Mouse (Mus musculus) kidney, postnatal 14 days (tissue): ENCODE measurements around the gene St6galnac4.

Experiments
- DNase-seq: peaks from one replicate; pipeline ENCODE4 v3.0.0; 2022; ENCODE audit warnings: mixed read lengths

The St6galnac4 gene

DNA sequence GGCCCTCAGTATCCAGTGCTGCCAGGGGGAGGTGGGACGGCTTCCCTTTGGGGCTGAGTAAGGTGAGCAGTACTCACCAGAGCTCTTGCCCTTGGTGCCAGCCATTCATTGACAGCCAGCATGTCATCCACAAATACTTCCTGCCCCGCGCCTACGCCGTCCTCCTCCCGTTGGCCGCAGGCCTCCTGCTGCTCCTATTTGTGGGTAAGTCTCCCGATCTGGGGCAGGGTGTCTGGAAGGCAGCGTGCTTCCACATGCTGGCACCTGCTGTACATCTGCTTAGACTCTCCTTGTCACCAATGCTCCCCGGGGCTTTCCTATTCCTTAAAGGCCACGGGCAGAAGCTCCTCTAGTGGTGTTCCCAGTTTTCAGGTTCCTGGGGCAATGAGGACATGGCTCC, 14.7 kb upstream of the St6galnac4 start:
- no peak for DNase-seq

DNA sequence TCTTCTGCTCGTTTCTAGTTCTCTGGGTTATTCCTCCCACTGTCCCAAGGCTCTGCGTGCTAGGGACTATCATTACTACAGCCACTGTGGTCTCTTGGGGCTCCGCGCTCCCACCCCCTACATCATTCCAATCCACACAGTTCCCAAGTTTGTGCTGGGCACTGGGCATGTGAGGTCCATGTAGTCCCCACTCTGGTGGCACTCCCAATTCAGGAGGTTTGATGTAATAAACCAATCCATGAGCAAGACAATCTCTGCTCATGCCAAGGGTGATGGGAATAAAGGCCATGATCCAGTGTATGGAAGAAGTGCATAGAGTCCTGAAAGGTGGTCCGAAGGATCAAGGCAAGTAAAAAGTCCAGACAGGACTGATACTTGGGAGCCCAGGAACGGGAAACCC, 12.4 kb upstream of the St6galnac4 start, which contains the start of gene Pip5kl1:
Gene Pip5kl1 (plus strand): TSS at position 301 of the 400 bp plus-strand sequence.
- no peak for DNase-seq

DNA sequence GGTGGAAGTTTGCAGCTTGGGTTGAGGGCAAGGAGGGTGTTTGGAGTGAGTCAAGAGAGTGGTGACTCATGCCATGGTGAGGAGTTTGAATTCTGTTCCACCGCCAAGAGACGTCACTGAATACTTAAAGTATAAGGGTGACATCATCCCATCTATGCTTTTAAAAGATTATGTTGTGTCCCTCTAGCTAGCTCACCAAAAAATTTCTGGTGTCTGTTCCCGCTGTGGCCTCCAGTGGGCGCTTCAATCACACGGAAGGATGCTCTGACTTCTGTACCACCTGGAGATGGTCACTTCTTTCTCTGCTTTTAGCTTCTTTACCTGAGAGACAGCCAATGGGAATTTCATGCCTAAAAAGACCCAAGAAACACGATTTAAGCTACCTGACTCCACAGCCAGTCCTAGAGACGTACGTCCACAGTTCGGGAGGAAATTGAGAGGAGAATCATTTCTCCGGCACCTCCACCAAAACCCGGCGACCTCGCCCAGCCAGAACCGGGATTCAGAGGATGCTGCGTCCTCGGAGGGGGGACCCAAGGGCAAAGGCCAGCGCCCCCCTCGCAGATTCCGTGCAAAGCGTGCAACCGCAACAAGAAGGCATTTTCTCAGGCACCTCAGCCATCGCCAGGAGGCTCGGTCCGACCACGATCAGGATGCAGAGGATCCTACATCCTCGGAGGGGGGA, 11.9 kb upstream of the St6galnac4 start:
- DNase-seq = peak; percentile 53

DNA sequence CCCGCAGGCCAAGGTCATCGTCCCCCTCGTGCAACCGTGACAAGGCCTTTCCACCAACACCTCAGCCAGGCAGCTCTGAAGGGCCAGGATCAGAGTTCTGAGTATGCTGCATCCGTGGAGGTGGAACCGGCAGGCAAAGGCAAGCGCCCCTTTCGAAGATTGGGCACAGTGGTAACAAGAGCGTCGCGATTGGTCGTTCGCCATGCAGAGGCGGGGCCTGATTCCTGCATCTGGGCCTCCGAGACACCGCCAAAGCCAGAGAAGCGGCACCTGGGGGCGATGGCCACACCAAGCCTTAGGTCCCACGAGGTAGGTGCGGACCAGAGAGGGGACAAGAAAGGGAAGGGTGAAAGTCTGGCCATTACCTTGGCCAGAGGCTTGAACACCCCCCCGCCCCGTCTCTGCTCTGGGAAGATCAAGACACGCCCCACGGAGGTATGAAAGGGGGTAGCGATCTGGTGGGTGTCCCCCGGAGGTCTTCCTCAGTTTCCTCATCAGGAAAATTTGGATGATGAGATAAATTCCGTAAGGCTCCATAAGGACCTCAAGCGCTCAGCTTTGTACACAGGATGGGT, 11.2 kb upstream of the St6galnac4 start, which contains the start of gene 9430097D07Rik:
Gene 9430097D07Rik (minus strand): TSS at position 99 of the 575 bp plus-strand sequence.
- DNase-seq = peak; percentile 26

DNA sequence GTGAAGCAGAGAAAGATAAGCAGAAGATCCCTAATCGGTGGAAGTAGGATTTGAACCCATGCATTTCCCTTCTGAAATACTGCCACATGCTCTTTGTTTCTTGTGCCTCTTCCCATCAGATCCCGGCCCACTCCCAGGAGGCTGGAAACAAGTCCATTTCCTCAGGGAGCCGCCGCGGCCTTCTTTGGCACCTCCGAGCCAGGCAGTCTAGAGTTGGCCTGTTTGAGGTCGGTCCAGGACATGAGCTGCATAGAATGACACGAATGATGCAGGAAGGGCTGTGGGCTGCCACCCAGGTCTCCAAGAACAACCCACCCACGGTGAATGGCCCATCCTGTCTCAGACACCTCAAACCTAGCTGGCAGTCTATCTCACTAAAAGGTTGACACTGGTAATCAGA, 10.4 kb upstream of the St6galnac4 start:
- DNase-seq = no peak

DNA sequence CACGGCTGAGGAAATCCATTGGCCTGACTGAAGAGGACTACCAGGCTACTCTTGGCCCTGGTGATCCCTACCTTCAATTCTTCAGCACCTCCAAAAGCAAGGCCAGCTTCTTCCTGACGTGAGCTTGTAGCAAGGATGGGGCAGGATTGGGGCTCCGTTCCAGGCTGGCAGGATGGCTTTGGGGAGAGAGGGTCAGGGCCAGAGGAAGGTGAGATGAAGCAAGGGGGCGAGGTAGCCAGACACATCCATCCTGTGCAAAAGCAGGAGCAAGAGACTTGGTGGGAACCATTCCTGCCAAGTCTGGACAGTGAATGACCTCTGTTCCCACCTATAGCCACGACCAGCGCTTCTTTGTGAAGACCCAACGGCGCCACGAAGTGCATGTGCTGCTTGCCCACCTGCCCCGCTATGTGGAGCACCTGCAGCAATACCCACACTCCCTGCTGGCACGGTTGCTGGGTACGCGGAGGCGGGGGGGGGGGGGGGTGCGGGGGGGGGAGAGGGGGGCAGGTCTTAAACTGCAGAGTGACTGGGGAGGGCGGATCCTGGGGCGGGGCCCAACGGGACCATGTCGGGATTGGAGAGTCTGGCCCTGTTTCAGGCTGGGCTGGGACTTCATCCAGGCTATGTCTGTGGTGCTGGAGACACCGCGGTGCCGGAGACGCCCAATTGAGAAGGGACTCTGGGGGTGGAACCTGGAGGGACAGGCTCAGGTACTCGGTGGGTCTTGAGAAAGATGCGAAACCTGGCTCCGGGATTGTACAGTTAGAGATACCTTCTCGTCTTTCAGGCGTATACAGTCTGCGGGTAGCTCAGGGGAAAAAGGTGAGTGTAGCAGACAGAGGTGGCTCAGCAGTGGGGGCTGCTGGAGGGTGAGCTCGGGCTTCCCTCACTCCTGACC, 8.5 kb upstream of the St6galnac4 start:
- peak; percentile 62 for DNase-seq

DNA sequence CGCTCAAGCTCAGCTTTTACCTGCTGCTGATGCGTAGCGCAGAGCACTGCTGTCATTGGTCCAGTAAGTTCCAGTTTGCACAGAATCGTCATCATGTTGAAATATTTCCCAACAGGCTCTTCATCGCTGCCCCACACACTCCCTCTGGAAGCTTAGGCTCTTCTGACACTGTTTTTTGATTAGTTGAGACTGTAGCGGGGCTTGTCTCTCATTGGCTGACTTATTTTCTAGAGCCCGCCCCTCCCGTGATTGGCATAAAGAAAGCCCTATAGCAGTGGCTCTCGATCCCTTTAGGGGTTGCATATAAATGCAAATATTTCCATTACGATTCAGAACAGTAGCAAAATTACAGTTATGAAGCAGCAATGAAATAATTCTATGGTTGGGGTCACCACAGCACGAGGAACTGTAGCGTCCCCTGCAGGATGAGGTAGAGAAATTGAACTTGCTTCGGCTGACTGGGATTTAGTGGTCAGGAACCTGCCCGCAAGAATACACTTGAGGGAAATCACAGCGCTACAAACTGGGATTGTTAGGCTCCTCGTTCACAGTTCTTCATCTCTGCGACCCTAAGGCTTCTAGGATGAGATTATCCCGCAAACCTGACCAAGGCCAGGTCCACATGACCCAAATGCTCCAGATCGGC, 5.3 kb upstream of the St6galnac4 start:
- peak; percentile 52 for DNase-seq

DNA sequence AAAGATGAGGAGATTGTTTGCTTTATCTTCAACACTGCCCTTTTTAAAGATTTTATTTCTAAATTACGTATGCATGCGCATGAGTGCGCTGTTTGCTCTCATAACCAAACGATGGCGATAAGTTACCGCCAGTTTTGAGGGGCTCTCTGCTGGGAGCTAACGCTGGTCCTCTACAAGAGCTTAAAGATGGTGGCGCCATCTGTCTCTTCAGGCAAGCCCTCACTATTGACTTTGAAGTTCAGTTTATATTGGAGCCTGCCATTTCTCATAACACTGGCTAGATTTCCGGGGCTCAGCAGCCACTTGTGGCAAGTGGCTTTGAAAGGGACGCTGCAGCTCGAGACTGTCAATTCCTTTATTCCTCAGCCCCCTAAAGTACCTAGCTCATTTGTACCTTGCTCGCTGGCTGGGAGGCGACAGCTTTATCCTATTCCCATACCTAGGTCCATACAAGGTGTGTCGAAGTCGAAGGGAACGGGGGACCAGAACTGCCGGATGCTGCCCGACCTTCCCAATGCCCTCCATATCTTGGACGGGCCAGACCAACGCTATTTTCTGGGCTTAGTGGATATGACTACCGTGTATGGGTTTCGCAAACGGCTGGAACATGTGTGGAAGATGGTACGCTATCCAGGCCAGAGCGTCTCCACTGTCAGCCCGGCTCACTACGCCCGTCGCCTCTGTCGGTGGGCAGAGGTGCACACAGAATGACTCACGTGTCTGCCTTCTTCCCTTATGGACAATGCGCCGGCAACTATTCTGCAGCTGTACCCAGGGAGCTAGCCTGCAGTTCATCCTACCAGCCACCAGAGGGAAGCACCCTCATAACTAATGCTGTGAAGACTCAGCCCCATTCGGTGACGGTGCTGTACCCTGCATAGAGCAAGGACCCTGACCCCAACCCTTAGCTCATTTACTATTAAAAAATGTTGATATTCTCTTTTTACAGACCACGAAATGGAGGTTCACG, 3.8 kb upstream of the St6galnac4 start:
- peak; percentile 88 for DNase-seq

DNA sequence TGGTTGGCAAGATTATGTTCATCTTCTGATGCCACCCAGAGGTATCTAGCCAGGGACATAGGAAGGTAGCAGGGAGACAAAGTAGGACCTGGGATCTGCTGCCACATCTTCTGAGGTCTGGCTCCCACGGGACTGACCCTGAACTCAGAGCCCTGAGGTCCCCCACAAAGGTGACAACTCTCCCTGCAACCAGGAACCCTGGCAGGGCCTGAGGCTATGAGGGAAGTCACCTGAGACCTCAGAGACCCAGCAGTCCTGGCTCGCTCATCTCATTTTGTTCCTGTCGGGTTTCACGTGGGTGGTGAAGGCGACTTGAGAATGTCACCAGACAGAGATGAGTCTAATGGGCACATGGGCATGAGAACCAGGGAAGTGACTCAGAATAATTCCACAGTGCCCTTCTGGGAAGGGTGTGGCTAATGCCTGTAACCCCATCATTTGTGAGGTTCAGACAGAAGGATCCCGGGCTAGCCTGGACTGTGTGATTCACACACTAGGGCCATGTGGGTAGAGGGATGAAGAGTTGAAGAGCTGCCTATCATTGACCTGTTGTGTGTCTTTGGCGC, 1.7 kb upstream of the St6galnac4 start:
- no peak for DNase-seq

DNA sequence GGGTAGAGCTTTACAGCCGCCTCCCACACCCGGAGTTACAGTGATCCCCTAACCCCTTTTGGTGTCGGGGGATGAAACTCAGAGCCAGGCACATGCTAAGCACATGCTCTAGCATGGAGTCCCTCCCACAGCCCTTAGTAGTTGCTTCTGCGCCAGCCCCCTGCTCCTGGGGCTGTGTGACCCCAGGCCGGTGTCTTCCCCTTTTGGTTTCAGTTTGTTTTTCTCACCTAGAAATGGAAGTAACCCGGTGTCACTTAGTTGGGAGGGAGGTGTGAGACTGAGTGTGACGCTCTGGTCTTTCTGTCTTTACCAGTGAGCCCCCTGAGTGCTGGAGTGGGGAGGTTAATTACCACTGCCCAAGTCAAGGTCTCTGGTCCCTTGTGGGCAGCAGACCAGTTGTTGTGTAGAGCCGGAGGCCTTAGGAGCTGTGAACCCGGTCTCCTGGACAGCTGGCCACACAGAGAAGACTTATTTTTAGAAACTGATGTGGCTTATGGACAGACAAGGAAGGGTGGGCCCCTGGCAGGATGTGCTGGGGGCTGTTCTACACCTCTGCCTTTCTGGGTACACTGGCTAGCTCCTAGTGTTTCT, 931 bp downstream of the St6galnac4 start:
- peak; percentile 41 for DNase-seq

DNA sequence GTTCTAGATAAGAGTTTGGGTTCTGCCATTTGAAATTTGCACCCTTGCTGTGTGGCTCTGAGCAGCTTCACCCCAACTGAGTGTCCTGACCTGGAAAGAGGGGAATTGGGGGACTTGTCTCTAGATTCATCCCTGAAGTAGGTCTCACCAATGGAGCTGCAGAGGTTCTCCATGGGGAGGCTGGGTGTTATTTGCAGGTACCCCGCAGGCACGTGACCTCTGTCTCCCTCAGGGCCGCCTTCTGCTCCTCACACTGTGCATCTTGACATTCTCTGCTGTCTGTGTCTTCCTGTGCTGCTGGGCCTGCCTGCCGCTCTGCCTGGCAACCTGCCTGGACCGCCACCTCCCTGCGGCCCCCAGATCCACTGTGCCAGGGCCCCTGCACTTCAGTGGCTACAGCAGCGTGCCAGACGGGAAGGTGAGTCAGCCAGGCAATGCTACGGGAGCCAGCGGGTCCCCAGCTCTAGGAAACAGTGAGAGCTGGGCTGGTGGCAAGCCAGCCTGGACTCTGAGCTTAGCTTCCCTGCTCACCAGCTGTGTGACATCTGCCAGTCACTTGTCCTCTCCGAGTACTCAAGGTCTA, 2.4 kb downstream of the St6galnac4 start:
- peak; percentile 76 for DNase-seq

DNA sequence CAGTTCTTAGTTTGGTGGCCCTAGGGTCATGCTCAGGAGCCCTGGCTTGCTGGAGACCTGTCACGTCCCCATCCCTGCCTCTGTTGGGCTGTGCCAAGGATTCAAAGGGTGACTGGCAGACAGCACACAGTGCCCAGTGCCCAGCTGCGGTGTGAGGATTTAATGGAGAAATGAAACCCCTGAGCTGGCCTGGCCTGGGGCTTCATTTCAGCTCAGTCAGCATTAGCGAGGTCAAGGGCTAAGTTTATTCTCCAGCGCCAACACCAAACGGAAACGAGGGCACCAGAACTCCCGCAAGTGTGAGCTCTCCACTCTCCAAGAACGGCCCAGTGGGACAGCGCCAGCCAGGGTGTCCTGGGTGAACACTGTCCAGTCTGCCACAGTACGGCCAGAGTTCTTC, 3.3 kb downstream of the St6galnac4 start:
- no peak for DNase-seq

DNA sequence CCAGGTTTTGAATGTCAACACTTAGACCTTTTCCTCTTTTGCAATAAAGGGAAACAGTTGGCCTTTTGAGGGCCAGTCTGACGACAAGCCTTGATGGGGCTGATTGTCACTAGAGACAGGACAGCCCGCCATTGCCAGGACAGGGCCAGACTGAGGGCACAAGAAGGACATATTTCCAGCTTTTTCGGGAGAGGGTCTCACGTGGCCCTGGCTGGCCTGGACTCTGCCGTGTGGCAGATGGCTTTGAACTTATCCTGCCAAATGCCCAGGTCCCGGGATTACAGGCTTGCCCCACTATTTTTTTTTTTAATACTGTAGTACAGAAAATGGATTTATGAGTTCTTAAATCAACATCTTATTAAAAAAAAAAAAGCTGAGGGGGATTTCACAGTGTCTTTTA, 4.4 kb downstream of the St6galnac4 start:
- DNase-seq = no peak

DNA sequence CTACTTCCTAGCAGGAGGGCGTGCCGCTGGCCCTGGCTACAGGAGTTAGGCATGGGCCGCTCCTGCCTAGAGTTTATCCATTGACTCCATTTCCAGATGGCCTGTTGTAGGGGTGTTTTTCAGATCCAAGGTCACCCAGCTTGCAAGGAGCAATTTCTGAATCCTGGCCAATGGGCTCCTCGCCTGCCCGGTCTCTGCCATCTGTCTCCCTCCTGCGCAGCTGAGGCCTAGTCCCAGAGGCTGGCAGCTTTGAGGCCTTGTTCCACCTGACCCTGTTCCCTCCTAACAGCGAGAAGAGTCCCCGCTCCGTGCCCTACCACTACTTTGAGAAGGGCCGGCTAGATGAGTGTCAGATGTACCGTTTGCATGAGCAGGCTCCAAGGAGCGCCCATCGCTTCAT, 9.8 kb downstream of the St6galnac4 start:
- DNase-seq = no peak

DNA sequence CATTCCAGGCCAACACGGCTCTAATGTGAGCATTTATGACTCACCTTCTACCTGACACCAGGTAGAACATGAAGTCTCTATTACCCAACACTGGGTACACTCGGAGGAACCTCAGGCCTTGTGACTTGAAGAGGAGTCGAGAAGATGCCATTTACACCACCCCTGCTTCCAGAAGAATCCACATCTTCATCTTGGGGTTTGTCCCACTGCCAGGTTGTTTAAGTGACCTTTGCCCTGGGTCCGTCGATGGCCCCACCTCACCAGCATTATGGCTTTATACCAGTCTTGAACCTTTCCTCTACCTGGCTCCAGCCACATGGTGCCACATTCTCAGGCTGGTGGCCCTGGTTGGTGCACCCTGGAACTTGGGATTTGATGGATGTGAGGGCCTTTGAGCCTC, 10.4 kb downstream of the St6galnac4 start:
- DNase-seq = no peak

DNA sequence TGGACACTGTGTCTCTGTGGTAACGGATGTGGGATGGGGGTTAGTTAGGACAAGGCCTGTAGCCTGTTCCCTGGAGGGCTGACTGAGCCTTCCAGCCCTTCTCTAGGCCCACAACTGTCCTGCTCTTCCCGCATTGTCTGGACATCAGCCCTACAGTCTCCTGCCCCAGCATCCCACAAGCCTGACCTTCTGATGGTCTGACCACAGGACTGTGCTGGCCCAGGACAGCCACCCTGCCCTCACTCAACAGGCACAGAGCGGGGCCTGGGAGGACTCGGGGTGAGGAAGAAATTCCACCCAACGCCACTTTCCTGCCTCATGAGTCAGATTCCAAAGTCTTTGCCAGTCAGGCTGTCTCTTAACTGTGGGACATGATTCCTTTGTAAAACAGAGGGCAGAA, 10.8 kb downstream of the St6galnac4 start:
- no peak for DNase-seq

DNA sequence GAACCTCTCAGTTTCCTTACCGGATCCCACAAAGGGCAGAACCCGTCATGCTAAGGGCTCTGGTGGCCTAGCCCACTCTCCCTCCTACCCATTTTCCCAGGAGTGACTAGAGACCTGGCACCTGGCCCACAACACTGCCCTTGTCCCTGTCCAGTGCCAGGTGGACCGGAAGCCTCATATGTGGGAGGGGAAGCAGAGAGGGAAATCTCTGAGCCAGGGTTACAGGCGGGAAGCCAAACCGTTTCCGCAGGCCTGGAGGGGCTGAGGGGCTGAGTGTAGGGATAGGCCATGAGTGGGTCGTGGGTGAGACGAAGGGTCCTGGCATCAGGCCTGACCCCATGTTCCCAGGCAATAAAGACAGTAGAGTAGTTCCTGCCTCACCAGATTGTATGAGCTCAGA, 11.6 kb downstream of the St6galnac4 start:
- peak; percentile 67 for DNase-seq

DNA sequence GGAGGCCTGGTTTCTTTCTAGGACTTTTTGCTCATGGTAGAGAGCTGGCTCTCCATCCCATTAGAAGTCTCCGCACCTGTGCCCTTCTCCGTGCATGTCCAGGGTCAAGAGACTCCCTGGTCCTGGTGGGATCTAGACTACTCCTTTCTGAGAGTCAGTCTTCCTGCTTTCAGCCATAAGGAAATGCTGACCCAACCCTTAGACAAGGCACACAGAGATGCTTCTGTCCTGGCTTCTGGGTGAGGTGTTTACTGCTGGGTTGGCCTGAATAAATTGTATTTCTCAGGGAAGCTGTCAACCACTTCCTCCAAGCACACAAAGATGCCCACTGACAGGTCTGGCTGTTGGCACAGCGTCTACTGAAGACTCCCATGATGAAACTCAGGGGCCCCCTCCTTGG, 12.5 kb downstream of the St6galnac4 start, which contains the start of gene St6galnac6:
Gene St6galnac6 (plus strand): TSS at position 301 of the 400 bp plus-strand sequence.
- no peak for DNase-seq

DNA sequence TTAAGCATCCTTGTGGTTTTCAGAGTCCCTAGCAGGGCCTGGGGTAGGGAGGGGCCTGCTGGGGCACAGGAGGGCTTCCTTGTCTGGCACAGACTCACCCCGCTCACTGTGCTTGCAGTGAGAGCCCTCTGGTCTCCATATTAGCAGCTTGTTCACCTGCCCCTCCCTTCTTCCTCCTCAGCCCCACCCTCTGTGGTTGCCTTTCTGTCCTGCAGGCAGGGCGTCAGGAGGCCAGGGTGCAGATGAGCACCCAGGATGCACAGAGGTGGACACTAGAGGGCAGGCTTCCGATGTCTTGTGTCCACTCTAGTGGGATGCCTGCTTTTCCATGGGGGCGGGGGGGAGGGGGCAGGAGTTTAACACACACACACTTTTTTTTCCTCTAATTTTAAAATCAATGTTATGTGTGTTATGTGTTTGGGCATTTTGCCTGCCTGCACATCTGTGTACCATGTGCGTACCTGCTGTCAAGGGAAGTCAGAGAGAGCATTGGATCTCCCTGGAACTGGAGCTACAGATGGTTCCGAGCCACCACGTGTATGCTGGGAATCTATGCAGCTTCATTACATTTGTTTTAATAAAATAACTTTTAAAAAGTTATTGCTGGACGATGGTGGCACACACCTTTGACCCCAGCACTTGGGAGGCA, 14.6 kb downstream of the St6galnac4 start:
- DNase-seq = peak; percentile 36

DNA sequence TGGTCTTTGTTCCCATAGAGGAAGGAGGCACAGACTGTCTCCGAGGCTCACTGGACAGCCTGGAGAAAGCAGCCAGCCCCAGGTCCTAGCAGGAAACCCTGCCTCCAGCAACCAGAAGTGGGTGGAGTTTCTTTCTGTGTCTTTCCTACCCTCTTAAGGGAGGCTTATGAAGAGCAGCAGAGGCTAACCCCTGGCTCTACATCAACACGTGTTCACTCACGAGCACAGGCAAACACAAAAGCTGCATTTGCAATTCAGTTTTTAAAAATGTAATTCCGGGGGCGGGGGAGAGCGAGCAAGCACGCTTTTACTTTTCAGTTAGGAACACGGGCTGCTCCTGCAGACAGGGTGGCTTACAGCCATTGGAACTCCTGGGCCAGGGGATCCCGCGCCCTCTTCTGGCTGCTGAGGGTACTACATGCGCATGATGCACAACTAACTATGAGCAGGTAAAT, 15.7 kb downstream of the St6galnac4 start:
- DNase-seq = peak; percentile 91
